Mouse (Mus musculus) embryonic facial prominence, embryonic 12.5 days (tissue): Measurements from ENCODE around the gene A630095N17Rik. TPM values are rescaled to one million over a fixed set of nuclear protein-coding genes. Genes with fewer than 3 reads are reported as not detected.
A peak's percentile ranks its signal among the peaks of the same experiment; 100 is the strongest.

Source experiments
- ATAC-seq: fragments of 200-750 bp; cut with Nextera tagmentation; 2 replicates; pipeline ENCODE4 v1.8.0; 2017; ENCODE audit not compliant: insufficient number of reproducible peaks, insufficient read depth, low FRiP score, low TSS enrichment
- H3K27ac ChIP-seq: fragments of 300-500 bp; sonication (generic); 2 replicates; pipeline ENCODE4 v1.5.1; 2016; ENCODE audit warnings: mild to moderate bottlenecking
- H3K27me3 ChIP-seq: fragments of 300-500 bp; sonication (generic); 2 replicates; pipeline ENCODE4 v1.6.1; 2016; ENCODE audit warnings: mild to moderate bottlenecking, moderate library complexity
- H3K36me3 ChIP-seq: fragments of 300-500 bp; sonication (generic); 2 replicates; pipeline ENCODE4 v1.6.1; 2016; ENCODE audit warnings: mild to moderate bottlenecking
- H3K4me1 ChIP-seq: fragments of 300-500 bp; sonication (generic); 2 replicates; pipeline ENCODE4 v1.6.1; 2016
- H3K4me2 ChIP-seq: fragments of 300-500 bp; sonication (generic); replicated peaks from 2 replicates; pipeline ENCODE4 v1.6.1; 2016; ENCODE audit warnings: mild to moderate bottlenecking, moderate library complexity
- H3K4me3 ChIP-seq: fragments of 300-500 bp; sonication (generic); 2 replicates; pipeline ENCODE4 v1.5.1; 2016; ENCODE audit warnings: mild to moderate bottlenecking
- H3K9ac ChIP-seq: fragments of 300-500 bp; sonication (generic); 2 replicates; pipeline ENCODE4 v1.6.1; 2016; ENCODE audit warnings: mild to moderate bottlenecking, moderate library complexity
- H3K9me3 ChIP-seq: fragments of 300-500 bp; sonication (generic); 2 replicates; pipeline ENCODE4 v1.6.1; 2016; ENCODE audit warnings: mild to moderate bottlenecking, moderate library complexity
- WGBS: fragments of 180-500 bp; shearing (Covaris S2); methylation state at CpG from one replicate; pipeline ENCODE4 v1.1.7; 2016; 5-methylcytosine and 5-hydroxymethylcytosine counted together
- microRNA-seq: library from miRNA; unstranded; fragments of <30 nt; microRNA quantifications from one replicate; pipeline ENCODE4, GENCODE M21; 2017
- polyA plus RNA-seq: library from polyadenylated mRNA; unstranded; fragments of >200 nt; fragmentation: Nextera tagmentation; extraction: Ambion mirVana; gene quantifications from 2 replicates; pipeline ENCODE4 v1.2.1, GENCODE M21; 2016

Gene A630095N17Rik
- polyA plus RNA-seq, 1 experiment from 2014 or later = not detected

GRCm38 (mm10) chr1:75185495-75185894, 46.4 kb downstream of the A630095N17Rik start:
- no peak overlapping the region for H3K4me2 ChIP-seq
- no peaks in the 10 kb centered on the region; the same call in 1 of the 2 replicates for H3K9me3 ChIP-seq
- H3K27ac ChIP-seq = no peak overlapping the region
- H3K36me3 ChIP-seq = peaks cover 68% of the 10 kb centered on the region
- WGBS = 90% methylated on average over 11 of the region's 11 CpGs
- ATAC-seq = no peak
- peaks cover 4% of the 10 kb centered on the region; the same call in 1 of the 2 replicates for H3K4me1 ChIP-seq
- no peaks in the 10 kb centered on the region for H3K27me3 ChIP-seq
- no peak overlapping the region for H3K4me3 ChIP-seq
- no peak overlapping the region for H3K9ac ChIP-seq

DNA sequence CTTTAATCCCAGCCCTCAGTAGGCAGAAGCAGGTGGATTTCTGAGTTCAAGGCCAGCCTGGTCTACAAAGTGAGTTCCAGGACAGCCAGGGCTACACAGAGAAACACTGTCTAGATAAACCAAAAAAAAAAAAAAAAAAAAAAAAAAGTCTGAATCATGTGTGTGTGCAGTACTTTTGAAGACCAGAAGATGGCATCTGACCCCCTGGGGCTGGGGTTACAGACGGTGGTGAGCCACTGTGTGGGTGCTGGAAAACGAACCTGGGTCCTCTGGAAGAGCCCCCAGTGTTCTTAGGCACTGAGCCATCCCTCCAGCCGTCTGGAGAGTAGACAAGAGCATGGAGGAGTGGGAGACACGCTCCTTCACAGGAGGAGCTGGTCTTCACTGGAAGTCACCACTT, 49.7 kb downstream of the A630095N17Rik start:
- no peak overlapping the region for H3K4me2 ChIP-seq
- H3K4me3 ChIP-seq = no peak overlapping the region
- peaks cover 16% of the 10 kb centered on the region for H3K4me1 ChIP-seq
- no peak overlapping the region for H3K27ac ChIP-seq
- H3K9me3 ChIP-seq = no peaks in the 10 kb centered on the region; the same call in 1 of the 2 replicates
- 71% methylated on average over 4 of the region's 4 CpGs for WGBS
- no peak for ATAC-seq
- H3K36me3 ChIP-seq = peaks cover 66% of the 10 kb centered on the region
- H3K9ac ChIP-seq = no peak overlapping the region
- no peaks in the 10 kb centered on the region for H3K27me3 ChIP-seq

DNA sequence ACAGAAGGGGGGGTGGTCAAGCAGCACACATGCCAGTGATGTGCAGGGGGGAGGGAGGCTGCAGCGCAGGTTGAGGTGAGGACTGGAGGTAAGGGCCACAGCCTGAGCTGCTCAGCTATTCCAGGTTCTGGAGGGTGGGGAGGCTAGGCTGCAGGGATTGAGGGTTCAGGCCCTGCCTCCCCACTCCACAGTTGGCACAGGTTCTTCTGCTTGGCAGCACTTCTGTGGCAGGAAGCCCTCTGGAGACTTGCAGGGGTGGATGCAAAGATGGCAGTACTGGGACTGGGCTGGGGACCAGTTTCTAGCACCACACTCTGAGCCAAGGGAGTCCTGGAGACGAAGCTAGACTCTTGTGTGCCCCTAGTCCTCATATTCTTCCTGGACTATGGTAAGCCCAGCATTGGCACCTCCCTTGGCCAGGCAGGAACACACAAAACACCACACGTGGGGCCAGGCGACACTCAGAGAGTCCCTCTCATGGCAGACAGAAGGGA, 50.5 kb downstream of the A630095N17Rik start:
- Histone ChIP-seq H3K36me3 (peaks cover 63% of the 10 kb centered on the region), H3K27ac (no peak overlapping the region), H3K4me1 (peaks cover 16% of the 10 kb centered on the region), H3K9ac (no peak overlapping the region), H3K9me3 (no peaks in the 10 kb centered on the region; the same call in 1 of the 2 replicates), H3K4me3 (no peak overlapping the region), H3K27me3 (no peaks in the 10 kb centered on the region), H3K4me2 (no peak overlapping the region)
- 82% methylated on average over 4 of the region's 4 CpGs for WGBS
- ATAC-seq = no peak

DNA sequence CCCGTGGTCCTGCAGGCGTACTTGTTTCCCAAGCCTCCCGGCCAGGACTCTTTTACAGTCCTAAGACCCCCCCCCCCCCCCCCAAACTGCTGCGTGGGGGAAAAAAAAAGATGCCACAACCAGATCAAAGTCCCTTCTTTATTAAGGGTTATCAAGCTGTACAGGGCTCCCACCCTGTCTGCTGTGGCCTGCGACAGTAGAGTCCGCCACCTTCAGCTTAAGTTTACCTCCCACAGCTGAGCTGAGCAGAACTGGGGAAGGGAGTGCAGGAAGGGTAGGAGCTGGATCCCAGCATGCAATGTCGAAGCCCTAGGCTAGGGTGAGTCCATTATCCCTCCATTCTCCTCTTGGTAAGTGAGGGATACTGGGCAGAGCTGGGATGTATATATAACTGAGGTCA, 51.2 kb downstream of the A630095N17Rik start:
- H3K27ac ChIP-seq = no peak overlapping the region
- H3K27me3 ChIP-seq = no peaks in the 10 kb centered on the region
- H3K4me1 ChIP-seq = peaks cover 16% of the 10 kb centered on the region
- H3K4me2 ChIP-seq = peak overlapping the region; percentile 89
- 48% methylated on average over 7 of the region's 7 CpGs for WGBS
- ATAC-seq = no peak
- peaks cover 61% of the 10 kb centered on the region for H3K36me3 ChIP-seq
- H3K9me3 ChIP-seq = no peaks in the 10 kb centered on the region
- peak overlapping the region; percentile 57 for H3K4me3 ChIP-seq
- H3K9ac ChIP-seq = no peak overlapping the region

- peak; percentile 88 for ATAC-seq
- peak within 1 kb of the TSS; percentile 89 for H3K4me2 ChIP-seq
- H3K4me1 ChIP-seq = peaks cover 16% of the 10 kb centered on the region
- H3K9ac ChIP-seq = peak within 1 kb of the TSS; percentile 58
- H3K36me3 ChIP-seq = peaks cover 61% of the 10 kb centered on the region
- H3K27ac ChIP-seq = no peak within 1 kb of the TSS
- no peaks in the 10 kb centered on the region for H3K27me3 ChIP-seq
- no peaks in the 10 kb centered on the region for H3K9me3 ChIP-seq
- WGBS = under 1% methylated on average over 31 of the region's 31 CpGs
- H3K4me3 ChIP-seq = peak within 1 kb of the TSS; percentile 57
Observed at GRCm38 (mm10) chr1:75180105-75180590, 51.8 kb downstream of the A630095N17Rik start, which contains the start of gene Abcb6. Abcb6 (minus strand) TSS chr1:75180392.

DNA sequence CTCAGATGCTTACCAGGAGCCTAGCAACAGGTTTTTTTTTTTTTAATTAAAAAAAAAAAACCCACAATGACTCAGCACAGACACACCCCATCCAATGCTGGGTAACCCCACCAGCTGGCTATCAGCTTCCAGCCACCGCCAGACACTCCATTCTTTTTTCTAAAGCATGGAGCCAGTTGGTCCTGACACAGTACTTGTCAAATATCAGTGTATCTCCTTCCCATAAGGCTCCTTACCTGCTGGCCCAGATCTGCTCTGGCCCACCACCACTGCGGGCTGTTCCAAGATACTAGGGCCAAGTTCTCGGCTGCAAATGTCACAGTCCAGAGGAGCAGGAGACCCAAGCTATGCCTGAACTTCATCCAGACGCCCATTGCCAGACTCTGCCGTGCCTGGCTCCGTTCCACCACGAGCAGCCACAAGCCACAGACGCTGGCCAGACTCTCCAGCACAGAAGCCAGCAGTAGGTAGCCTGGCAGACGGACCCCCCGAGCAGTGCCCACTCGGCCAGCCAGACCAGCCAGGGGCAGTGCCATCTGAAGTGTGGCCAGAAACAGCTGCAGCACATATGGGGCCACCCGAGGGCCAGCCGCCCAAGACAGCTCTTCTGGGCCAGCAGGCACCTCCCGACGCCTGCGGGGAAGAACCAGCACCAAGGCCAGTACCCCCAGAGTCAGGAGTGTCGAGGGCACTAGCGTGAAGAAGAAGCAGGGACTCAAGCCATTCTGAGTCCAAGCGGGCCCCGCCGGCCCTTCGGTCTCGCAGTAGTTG, 52.4 kb downstream of the A630095N17Rik start:
- Histone ChIP-seq H3K4me3 (peak overlapping the region; percentile 57), H3K36me3 (peaks cover 58% of the 10 kb centered on the region), H3K4me1 (peaks cover 16% of the 10 kb centered on the region), H3K9me3 (no peaks in the 10 kb centered on the region), H3K4me2 (peak overlapping the region; percentile 89), H3K27ac (no peak overlapping the region), H3K27me3 (no peaks in the 10 kb centered on the region), H3K9ac (peak overlapping the region; percentile 58)
- WGBS = 11% methylated on average over 23 of the region's 23 CpGs
- ATAC-seq = peak; percentile 11; the same call in 1 of the 2 replicates

Small RNA genes within 50 kb of the gene (microRNA-seq; reads per million reads assigned to microRNA genes)
- gene Gm27943 = not detected

Other genes starting within 250 kb of the A630095N17Rik start
- 10.9 and 11.3 TPM in 2 replicates for gene Nhej1, start 106.9 kb downstream of the A630095N17Rik start, polyA plus RNA-seq
- gene Slc23a3, start 98.2 kb downstream of the A630095N17Rik start, polyA plus RNA-seq = 0.08 and 0.10 TPM in 2 replicates
- gene Cnppd1, start 89.4 kb downstream of the A630095N17Rik start, polyA plus RNA-seq = 45.1 and 46.2 TPM in 2 replicates
- gene Retreg2, start 89.3 kb downstream of the A630095N17Rik start, polyA plus RNA-seq = 43.4 and 46.7 TPM in 2 replicates
- gene Zfand2b, start 63.5 kb downstream of the A630095N17Rik start, polyA plus RNA-seq = 40.6 and 42.4 TPM in 2 replicates
- gene Abcb6, start 51.7 kb downstream of the A630095N17Rik start, polyA plus RNA-seq = 30.8 and 35.7 TPM in 2 replicates
- gene Ankzf1, start 40.0 kb downstream of the A630095N17Rik start, polyA plus RNA-seq = 27.6 and 31.5 TPM in 2 replicates
- 29.0 and 32.5 TPM in 2 replicates for gene Atg9a, start 39.9 kb downstream of the A630095N17Rik start, polyA plus RNA-seq
- gene Glb1l, start 21.3 kb downstream of the A630095N17Rik start, polyA plus RNA-seq = 21.6 and 21.7 TPM in 2 replicates
- gene Stk16, start 21.3 kb downstream of the A630095N17Rik start, polyA plus RNA-seq = 132 and 138 TPM in 2 replicates
- gene Tuba4a, start 12.2 kb downstream of the A630095N17Rik start, polyA plus RNA-seq = 16.2 and 18.7 TPM in 2 replicates
- gene Dnajb2, start 4.3 kb upstream of the A630095N17Rik start, polyA plus RNA-seq = 40.0 and 45.0 TPM in 2 replicates
- 2.0 and 2.5 TPM in 2 replicates for gene Ptprn, start 32.4 kb upstream of the A630095N17Rik start, polyA plus RNA-seq
- 1.8 and 5.4 TPM in 2 replicates for gene Resp18, start 46.3 kb upstream of the A630095N17Rik start, polyA plus RNA-seq
- gene Dnpep, start 85.9 kb upstream of the A630095N17Rik start, polyA plus RNA-seq = 136 and 143 TPM in 2 replicates
- gene Des, start 128.2 kb upstream of the A630095N17Rik start, polyA plus RNA-seq = 15.9 and 20.1 TPM in 2 replicates
- 26.1 and 26.7 TPM in 2 replicates for gene Speg, start 143.2 kb upstream of the A630095N17Rik start, polyA plus RNA-seq
- 61.1 and 64.6 TPM in 2 replicates for gene Gmppa, start 203.8 kb upstream of the A630095N17Rik start, polyA plus RNA-seq
- gene Asic4, start 218.3 kb upstream of the A630095N17Rik start, polyA plus RNA-seq = 0.64 and 0.76 TPM in 2 replicates
- 32.5 and 33.5 TPM in 2 replicates for gene Chpf, start 247.2 kb upstream of the A630095N17Rik start, polyA plus RNA-seq
- gene Tmem198, start 247.4 kb upstream of the A630095N17Rik start, polyA plus RNA-seq = 2.5 and 3.1 TPM in 2 replicates